Mouse (Mus musculus) limb, embryonic 14.5 days (tissue): Measurements from ENCODE around the gene Ppip5k2. TPM values are rescaled to one million over a fixed set of nuclear protein-coding genes. Genes with fewer than 3 reads are reported as not detected.

Experiments used
- ATAC-seq: fragments of 200-750 bp; cut with Nextera tagmentation; 2 replicates; pipeline ENCODE4 v1.8.0; 2017; ENCODE audit warnings: low read depth, moderate number of reproducible peaks, moderate TSS enrichment; ENCODE audit not compliant: low FRiP score
- DNase-seq: peaks from one replicate; pipeline ENCODE4 v3.0.0-alpha.2; 2015; ENCODE audit warnings: low spot score
- H3K27ac ChIP-seq: fragments of 300-500 bp; sonication (generic); replicated peaks from 2 replicates; pipeline ENCODE4 v1.5.1; 2014; ENCODE audit warnings: low read depth, mild to moderate bottlenecking, low read length, moderate library complexity, mixed read lengths
- H3K27me3 ChIP-seq: fragments of 300-500 bp; sonication (generic); 2 replicates; pipeline ENCODE4 v1.6.1; 2014; ENCODE audit warnings: low read length, mixed read lengths; ENCODE audit not compliant: control insufficient read depth, insufficient read depth
- H3K36me3 ChIP-seq: fragments of 300-500 bp; sonication (generic); 2 replicates; pipeline ENCODE4 v1.6.1; 2014; ENCODE audit warnings: mild to moderate bottlenecking, low read length, moderate library complexity, mixed read lengths; ENCODE audit not compliant: control insufficient read depth, insufficient read depth
- H3K4me1 ChIP-seq: fragments of 300-500 bp; sonication (generic); 2 replicates; pipeline ENCODE4 v1.6.1; 2014; ENCODE audit warnings: antibody characterized with exemption, low read length, mixed read lengths; ENCODE audit not compliant: control insufficient read depth, insufficient read depth
- H3K4me2 ChIP-seq: fragments of 300-500 bp; sonication (generic); replicated peaks from 2 replicates; pipeline ENCODE4 v1.6.1; 2014; ENCODE audit warnings: low read depth, mild to moderate bottlenecking, low read length, moderate library complexity; ENCODE audit not compliant: severe bottlenecking
- H3K4me3 ChIP-seq: fragments of 300-500 bp; sonication (generic); replicated peaks from 2 replicates; pipeline ENCODE4 v1.5.1; 2014; ENCODE audit warnings: low read length
- H3K9ac ChIP-seq: fragments of 300-500 bp; sonication (generic); 2 replicates; pipeline ENCODE4 v1.6.1; 2014; ENCODE audit warnings: mild to moderate bottlenecking, low read depth, low read length, moderate library complexity; ENCODE audit not compliant: severe bottlenecking
- H3K9me3 ChIP-seq: fragments of 300-500 bp; sonication (generic); 2 replicates; pipeline ENCODE4 v1.6.1; 2016; ENCODE audit warnings: low read length; ENCODE audit not compliant: control insufficient read depth
- POLR2A ChIP-seq: fragments of 200-500 bp; IDR thresholded peaks from 2 replicates; pipeline ENCODE4 v1.8.0; 2012; ENCODE audit warnings: inconsistent platforms, mild to moderate bottlenecking, moderate library complexity, borderline replicate concordance; ENCODE audit not compliant: insufficient read depth, insufficient read length; ENCODE audit errors: extremely low read depth
- WGBS: fragments of 180-500 bp; shearing (Covaris S2); extraction: QIAGEN DNeasy Blood & Tissue Kit; methylation state at CpG from one replicate; pipeline ENCODE4 v1.1.7; 2014; 5-methylcytosine and 5-hydroxymethylcytosine counted together
- polyA plus RNA-seq, 2 experiments: library from polyadenylated mRNA; depleted of rRNA in 1 of 2; stranded (reverse) in 1 of 2; unstranded in 1 of 2; fragments of >200 nt; fragmentation: Nextera tagmentation in 1 of 2; extraction: Ambion mirVana in 1 of 2; gene quantifications; 2 replicates each; pipeline versions ENCODE4 v1.2.1 to v1.2.3; 2012 to 2014

Gene Ppip5k2
- polyA plus RNA-seq, 2 experiments = 22.3 to 25.7 TPM

DNA sequence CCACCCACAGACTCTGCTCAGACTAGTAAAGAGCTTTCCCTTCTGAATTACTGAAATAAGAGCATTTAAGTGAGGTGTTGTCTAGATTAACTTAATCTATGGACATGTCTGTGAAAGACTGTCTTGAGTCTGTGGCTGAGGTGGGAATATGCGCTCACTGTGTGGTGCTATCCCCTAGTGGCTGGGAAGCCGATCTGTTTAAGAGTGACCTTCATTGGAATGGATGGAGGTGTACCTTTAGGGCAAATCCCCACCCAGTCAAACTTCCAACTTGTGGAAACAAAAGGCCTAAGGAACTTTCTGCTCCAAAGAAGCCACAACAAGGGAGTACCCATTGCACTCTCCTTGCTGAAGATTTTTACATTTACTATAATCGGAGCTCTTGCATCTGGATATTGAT is 23.9 kb upstream of the Ppip5k2 start:
- WGBS = 75% methylated on average over 3 of the region's 3 CpGs
- ATAC-seq = no peak
- Histone ChIP-seq H3K36me3 (no peaks in the 10 kb centered on the region), H3K27me3 (no peaks in the 10 kb centered on the region), H3K27ac (no peak overlapping the region), H3K4me1 (no peaks in the 10 kb centered on the region), H3K4me2 (no peak overlapping the region), H3K4me3 (no peak overlapping the region), H3K9me3 (no peaks in the 10 kb centered on the region), H3K9ac (no peak overlapping the region)
- no peak for DNase-seq
- no peak for TF ChIP-seq POLR2A

DNA sequence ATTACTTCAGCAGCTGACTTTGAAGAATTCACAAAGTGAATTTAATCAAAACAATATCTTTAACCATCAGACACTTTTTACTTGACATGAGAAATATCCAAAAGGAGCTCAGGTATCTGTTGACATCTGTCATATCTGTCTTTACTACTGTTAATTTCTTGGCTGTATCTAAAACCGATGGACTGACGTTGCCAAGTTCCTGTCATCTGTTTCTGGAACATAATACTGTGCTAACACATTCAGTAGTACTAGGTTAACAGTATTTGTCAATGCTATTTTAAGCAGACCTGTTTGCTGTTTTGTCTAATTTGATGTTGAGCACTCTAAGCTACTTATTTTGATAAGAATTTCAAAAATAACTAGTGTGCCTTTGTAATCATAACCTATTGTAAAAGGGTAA is 18.3 kb upstream of the Ppip5k2 start:
- Histone ChIP-seq H3K9ac (no peak overlapping the region), H3K9me3 (no peaks in the 10 kb centered on the region), H3K4me2 (no peak overlapping the region), H3K27me3 (no peaks in the 10 kb centered on the region), H3K4me3 (no peak overlapping the region), H3K4me1 (no peaks in the 10 kb centered on the region), H3K36me3 (no peaks in the 10 kb centered on the region), H3K27ac (no peak overlapping the region)
- TF ChIP-seq POLR2A = no peak
- WGBS = 77% methylated on average over 2 of the region's 2 CpGs
- no peak for ATAC-seq
- no peak for DNase-seq

DNA sequence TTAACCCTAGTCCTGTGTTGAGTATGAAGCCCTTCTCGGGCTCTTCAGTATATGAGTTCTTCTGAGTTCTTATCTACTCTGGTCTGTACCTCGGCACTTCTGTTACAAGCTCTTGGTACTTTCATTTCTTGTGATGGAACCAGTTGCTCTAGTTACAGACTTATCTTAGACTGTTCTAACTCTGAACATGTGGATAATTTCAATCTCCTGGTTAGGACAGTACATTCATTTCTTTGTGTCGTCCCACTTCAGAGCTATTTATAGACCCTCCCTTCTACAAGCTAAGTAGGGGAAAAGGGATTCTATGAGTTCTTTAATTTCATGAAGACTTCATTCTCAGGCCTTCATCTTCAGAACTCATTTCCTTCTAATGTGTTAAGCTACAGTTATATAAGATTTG is 17.5 kb upstream of the Ppip5k2 start:
- ATAC-seq (no peak), DNase-seq (no peak)
- Histone ChIP-seq H3K27me3 (no peaks in the 10 kb centered on the region), H3K27ac (no peak overlapping the region), H3K9ac (no peak overlapping the region), H3K36me3 (no peaks in the 10 kb centered on the region), H3K4me1 (no peaks in the 10 kb centered on the region), H3K4me3 (no peak overlapping the region), H3K4me2 (no peak overlapping the region), H3K9me3 (no peaks in the 10 kb centered on the region)
- TF ChIP-seq POLR2A = no peak
- 89% methylated on average over 3 of the region's 3 CpGs for WGBS

DNA sequence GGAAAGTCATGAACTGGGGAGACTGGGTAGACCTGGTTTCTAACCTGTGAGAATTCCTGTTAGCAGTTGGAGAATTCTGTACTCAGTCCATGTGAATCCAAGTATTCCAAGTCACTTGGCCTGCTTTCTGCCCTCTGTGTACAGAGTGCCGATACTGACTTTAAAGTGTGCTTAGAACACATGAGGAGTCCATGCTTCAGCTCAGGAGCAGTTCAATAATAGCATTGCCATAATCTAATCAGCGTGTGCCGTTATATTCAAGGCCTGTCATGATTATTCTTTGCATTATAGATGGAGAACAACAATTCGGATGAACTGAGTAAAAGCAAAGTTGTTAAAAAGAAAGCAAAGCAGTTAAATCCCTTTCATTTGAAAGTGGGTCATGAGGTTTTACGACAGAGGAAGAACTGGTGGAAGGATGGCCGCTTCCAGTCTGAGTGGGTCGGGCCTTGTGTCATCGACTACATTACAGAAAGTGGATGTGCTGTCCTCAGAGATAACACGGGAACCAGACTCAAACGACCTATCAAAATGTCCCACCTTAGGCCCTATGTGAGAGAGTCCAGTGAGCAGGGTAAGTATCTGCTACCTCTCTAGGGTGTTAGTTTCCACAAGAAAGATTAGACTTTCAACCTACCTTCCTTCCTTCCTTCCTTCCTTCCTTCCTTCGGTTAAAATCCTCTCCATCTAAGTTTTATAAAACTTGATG is 15.6 kb upstream of the Ppip5k2 start:
- ATAC-seq (no peak), DNase-seq (no peak)
- TF ChIP-seq POLR2A = no peak
- WGBS = 90% methylated on average over 11 of the region's 11 CpGs
- Histone ChIP-seq H3K4me3 (no peak overlapping the region), H3K27ac (no peak overlapping the region), H3K9me3 (no peaks in the 10 kb centered on the region), H3K4me1 (no peaks in the 10 kb centered on the region), H3K9ac (no peak overlapping the region), H3K36me3 (no peaks in the 10 kb centered on the region), H3K4me2 (no peak overlapping the region), H3K27me3 (no peaks in the 10 kb centered on the region)

DNA sequence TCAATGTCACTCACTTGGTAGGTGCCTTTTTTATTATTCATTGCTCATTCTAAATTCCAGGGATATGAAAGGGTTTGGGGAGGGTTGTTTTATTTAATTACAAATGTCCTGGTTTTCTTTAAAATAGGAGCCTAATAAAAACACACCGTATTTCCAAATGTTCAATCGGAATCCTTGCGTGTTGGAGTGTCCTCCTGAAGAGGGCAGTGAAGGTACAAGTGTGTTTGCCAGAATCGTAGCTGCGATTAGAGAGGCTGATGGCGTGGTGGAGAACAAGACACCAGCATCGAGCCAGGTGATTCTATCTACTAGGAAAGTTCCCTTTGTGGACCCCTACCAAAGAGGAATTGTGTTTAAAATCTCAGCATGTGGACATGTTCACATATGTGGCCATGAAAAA is 14.7 kb upstream of the Ppip5k2 start:
- Histone ChIP-seq H3K4me2 (no peak overlapping the region), H3K4me1 (no peaks in the 10 kb centered on the region), H3K27me3 (no peaks in the 10 kb centered on the region), H3K36me3 (no peaks in the 10 kb centered on the region), H3K9me3 (no peaks in the 10 kb centered on the region), H3K9ac (no peak overlapping the region), H3K4me3 (no peak overlapping the region), H3K27ac (no peak overlapping the region)
- DNase-seq (no peak), ATAC-seq (no peak)
- no peak for TF ChIP-seq POLR2A
- 80% methylated on average over 7 of the region's 7 CpGs for WGBS

DNA sequence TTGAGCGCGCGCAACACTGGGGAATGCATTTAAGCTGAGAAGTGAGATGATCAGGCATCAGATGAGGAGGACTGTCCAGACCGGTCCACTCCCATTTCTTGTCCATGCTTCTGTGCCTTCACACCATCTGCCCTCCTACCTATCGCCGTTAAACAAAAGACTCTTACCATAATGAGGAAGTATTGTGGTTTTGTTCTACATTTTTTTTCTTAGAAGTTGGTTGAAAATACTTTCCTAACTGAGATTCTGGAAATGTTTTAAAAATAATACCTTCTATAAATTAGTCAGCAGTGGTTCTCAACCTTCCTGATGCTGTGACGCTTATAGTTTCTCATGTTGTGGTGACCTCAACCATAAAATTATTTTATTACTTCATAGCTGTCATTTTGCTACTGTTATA is 11.5 kb upstream of the Ppip5k2 start:
- no peak overlapping the region for H3K4me2 ChIP-seq
- no peaks in the 10 kb centered on the region for H3K4me1 ChIP-seq
- WGBS = 94% methylated on average over 7 of the region's 7 CpGs

More for the DNA sequence above, 11.5 kb upstream of the Ppip5k2 start:
- TF ChIP-seq POLR2A = no peak
- H3K36me3 ChIP-seq = no peaks in the 10 kb centered on the region
- ATAC-seq = no peak
- H3K27me3 ChIP-seq = no peaks in the 10 kb centered on the region
- H3K27ac ChIP-seq = no peak overlapping the region
- no peak for DNase-seq
- no peak overlapping the region for H3K9ac ChIP-seq
- no peaks in the 10 kb centered on the region for H3K9me3 ChIP-seq
- H3K4me3 ChIP-seq = no peak overlapping the region
